Mouse (Mus musculus): ENCODE results near the gene Cotl1. TPM values are rescaled to one million over a fixed set of nuclear protein-coding genes. Genes with fewer than 3 reads are reported as not detected.
A peak's percentile ranks its signal among the peaks of the same experiment; 100 is the strongest.

The Cotl1 gene
- total RNA-seq, 1 experiment from 2014 or later: 428 TPM

- no peak for ATAC-seq (ENCODE audit: extremely low read depth, insufficient number of reproducible peaks, low FRiP score, poor library complexity, severe bottlenecking)
Observed at GRCm38 (mm10) chr8:119840905-119841411, 614 bp upstream of the Cotl1 start.

GRCm38 (mm10) chr8:119839419-119840021 lies 824 bp downstream of the Cotl1 start:
- no peak for ATAC-seq (ENCODE audit: extremely low read depth, insufficient number of reproducible peaks, low FRiP score, poor library complexity, severe bottlenecking)

- ATAC-seq (ENCODE audit: extremely low read depth, insufficient number of reproducible peaks, low FRiP score, poor library complexity, severe bottlenecking): no peak
Observed at GRCm38 (mm10) chr8:119838983-119839340, 1.4 kb downstream of the Cotl1 start.

- ATAC-seq (ENCODE audit: extremely low read depth, insufficient number of reproducible peaks, low FRiP score, poor library complexity, severe bottlenecking): no peak
Observed at GRCm38 (mm10) chr8:119838100-119838982, 2.0 kb downstream of the Cotl1 start.

GRCm38 (mm10) chr8:119837553-119838071 lies 2.7 kb downstream of the Cotl1 start:
- ATAC-seq (ENCODE audit: extremely low read depth, insufficient number of reproducible peaks, low FRiP score, poor library complexity, severe bottlenecking): no peak

GRCm38 (mm10) chr8:119836831-119837230 lies 3.5 kb downstream of the Cotl1 start:
- no peak for ATAC-seq (ENCODE audit: extremely low read depth, insufficient number of reproducible peaks, low FRiP score, poor library complexity, severe bottlenecking)

GRCm38 (mm10) chr8:119835270-119835669 lies 5.1 kb downstream of the Cotl1 start:
- no peak for ATAC-seq (ENCODE audit: extremely low read depth, insufficient number of reproducible peaks, low FRiP score, poor library complexity, severe bottlenecking)

- ATAC-seq (ENCODE audit: extremely low read depth, insufficient number of reproducible peaks, low FRiP score, poor library complexity, severe bottlenecking): no peak
Observed at GRCm38 (mm10) chr8:119834676-119835075, 5.7 kb downstream of the Cotl1 start.

GRCm38 (mm10) chr8:119832931-119833330 lies 7.4 kb downstream of the Cotl1 start:
- no peak for ATAC-seq (ENCODE audit: extremely low read depth, insufficient number of reproducible peaks, low FRiP score, poor library complexity, severe bottlenecking)

GRCm38 (mm10) chr8:119832101-119832617 lies 8.2 kb downstream of the Cotl1 start:
- no peak for ATAC-seq (ENCODE audit: extremely low read depth, insufficient number of reproducible peaks, low FRiP score, poor library complexity, severe bottlenecking)

- ATAC-seq (ENCODE audit: extremely low read depth, insufficient number of reproducible peaks, low FRiP score, poor library complexity, severe bottlenecking): no peak
Observed at GRCm38 (mm10) chr8:119831336-119831995, 8.9 kb downstream of the Cotl1 start.

GRCm38 (mm10) chr8:119830589-119830988 lies 9.8 kb downstream of the Cotl1 start:
- peak; percentile 65 for ATAC-seq (ENCODE audit: extremely low read depth, insufficient number of reproducible peaks, low FRiP score, poor library complexity, severe bottlenecking)

GRCm38 (mm10) chr8:119829870-119830580 lies 10.3 kb downstream of the Cotl1 start:
- ATAC-seq (ENCODE audit: extremely low read depth, insufficient number of reproducible peaks, low FRiP score, poor library complexity, severe bottlenecking): no peak

GRCm38 (mm10) chr8:119829420-119829819 lies 10.9 kb downstream of the Cotl1 start:
- no peak for ATAC-seq (ENCODE audit: extremely low read depth, insufficient number of reproducible peaks, low FRiP score, poor library complexity, severe bottlenecking)

GRCm38 (mm10) chr8:119829015-119829414 lies 11.3 kb downstream of the Cotl1 start:
- no peak for ATAC-seq (ENCODE audit: extremely low read depth, insufficient number of reproducible peaks, low FRiP score, poor library complexity, severe bottlenecking)

- no peak for ATAC-seq (ENCODE audit: extremely low read depth, insufficient number of reproducible peaks, low FRiP score, poor library complexity, severe bottlenecking)
Observed at GRCm38 (mm10) chr8:119827721-119828153, 12.6 kb downstream of the Cotl1 start.

GRCm38 (mm10) chr8:119826982-119827381 lies 13.4 kb downstream of the Cotl1 start:
- no peak for ATAC-seq (ENCODE audit: extremely low read depth, insufficient number of reproducible peaks, low FRiP score, poor library complexity, severe bottlenecking)

GRCm38 (mm10) chr8:119825950-119826730 lies 14.2 kb downstream of the Cotl1 start:
- ATAC-seq (ENCODE audit: extremely low read depth, insufficient number of reproducible peaks, low FRiP score, poor library complexity, severe bottlenecking): peak; percentile 49; the same call in 1 of the 2 replicates

Measured in neutrophil, adult 5-6 weeks (primary cell).